Mouse (Mus musculus) liver, embryonic 14.5 days (tissue): Measurements from ENCODE around the gene Etv6. TPM values are rescaled to one million over a fixed set of nuclear protein-coding genes. Genes with fewer than 3 reads are reported as not detected.

Source experiments
- ATAC-seq: fragments of 200-750 bp; cut with Nextera tagmentation; 2 replicates; pipeline ENCODE4 v1.8.0; 2017; ENCODE audit warnings: moderate number of reproducible peaks, mild to moderate bottlenecking, moderate library complexity; ENCODE audit not compliant: insufficient read depth
- DNase-seq, 3 experiments: peaks; one replicate each; pipeline ENCODE4 v3.0.0-alpha.2; 2012 to 2013; ENCODE audit warnings: low read depth in 3 of 3, low spot score in 3 of 3
- H3K27ac ChIP-seq: fragments of 300-500 bp; sonication (generic); 2 replicates; pipeline ENCODE4 v1.5.1; 2014; ENCODE audit warnings: moderate library complexity, mild to moderate bottlenecking, control low read depth, inconsistent platforms
- H3K27me3 ChIP-seq: fragments of 300-500 bp; sonication (generic); 2 replicates; pipeline ENCODE4 v1.6.1; 2014; ENCODE audit warnings: mild to moderate bottlenecking, low read length, moderate library complexity; ENCODE audit not compliant: control insufficient read depth, insufficient read depth
- H3K36me3 ChIP-seq: fragments of 300-500 bp; sonication (generic); replicated peaks from 2 replicates; pipeline ENCODE4 v1.6.1; 2014; ENCODE audit warnings: low read depth; ENCODE audit not compliant: control insufficient read depth, insufficient read depth
- H3K4me1 ChIP-seq, 2 experiments: fragments of 200-500 bp in 1 of 2; fragments of 300-500 bp in 1 of 2; sonication (generic) in 1 of 2; replicated peaks; 2 replicates each; pipeline ENCODE4 v1.6.1; 2012 to 2014; ENCODE audit warnings: antibody characterized with exemption in 1 of 2, inconsistent platforms in 1 of 2, low read length in 1 of 2; ENCODE audit not compliant: control insufficient read depth in 2 of 2, insufficient read depth in 2 of 2
- H3K4me2 ChIP-seq: fragments of 300-500 bp; sonication (generic); 2 replicates; pipeline ENCODE4 v1.6.1; 2014; ENCODE audit warnings: low read depth, mild to moderate bottlenecking, control low read depth, moderate library complexity
- H3K4me3 ChIP-seq, 2 experiments: fragments of 200-500 bp in 1 of 2; fragments of 300-500 bp in 1 of 2; sonication (generic) in 1 of 2; 2 replicates each; pipeline ENCODE4 v1.5.1; 2012 to 2014; ENCODE audit warnings: low read depth in 2 of 2, low read length in 2 of 2, mild to moderate bottlenecking in 2 of 2, control low read depth in 1 of 2, inconsistent platforms in 1 of 2, moderate library complexity in 1 of 2; ENCODE audit not compliant: insufficient read depth in 1 of 2
- H3K9ac ChIP-seq: fragments of 300-500 bp; sonication (generic); replicated peaks from 2 replicates; pipeline ENCODE4 v1.6.1; 2014; ENCODE audit warnings: mild to moderate bottlenecking, control low read depth, moderate library complexity
- H3K9me3 ChIP-seq: fragments of 300-500 bp; sonication (generic); 2 replicates; pipeline ENCODE4 v1.6.1; 2016; ENCODE audit warnings: low read length, mixed read lengths; ENCODE audit not compliant: control insufficient read depth
- CTCF ChIP-seq: IDR thresholded peaks from 2 replicates; pipeline ENCODE4 v1.5.1; 2016; ENCODE audit warnings: antibody characterized with exemption, low read depth, control low read depth
- EP300 ChIP-seq: IDR thresholded peaks from 2 replicates; pipeline ENCODE4 v1.6.1; 2016; ENCODE audit warnings: antibody characterized with exemption, low read depth
- WGBS: fragments of 180-500 bp; shearing (Covaris S2); extraction: QIAGEN DNeasy Blood & Tissue Kit; methylation state at CpG from one replicate; pipeline ENCODE4 v1.1.7; 2014; ENCODE audit not compliant: insufficient replicate concordance; 5-methylcytosine and 5-hydroxymethylcytosine counted together
- polyA plus RNA-seq, 2 experiments: library from polyadenylated mRNA; depleted of rRNA in 1 of 2; stranded (reverse) in 1 of 2; unstranded in 1 of 2; fragments of >200 nt; fragmentation: Nextera tagmentation in 1 of 2; extraction: Ambion mirVana in 1 of 2; gene quantifications; 2 replicates each; pipeline versions ENCODE4 v1.2.1 to v1.2.3; 2012 to 2014

Etv6 gene
- polyA plus RNA-seq, 2 experiments: 2.6 to 3.0 TPM

- no peak overlapping the region for H3K4me3 ChIP-seq
- H3K9me3 ChIP-seq: no peaks in the 10 kb centered on the region
- TF ChIP-seq EP300 (no peak), CTCF (no peak)
- no peak overlapping the region for H3K4me2 ChIP-seq
- ATAC-seq: no peak
- 40% methylated on average over 4 of the region's 4 CpGs for WGBS
- H3K27me3 ChIP-seq: no peaks in the 10 kb centered on the region
- H3K4me1 ChIP-seq: peaks cover 0 to 8% of the 10 kb centered on the region in 2 experiments; a peak in 2 of 4 replicates
- H3K27ac ChIP-seq: no peak overlapping the region
- DNase-seq: no peak
- H3K9ac ChIP-seq: no peak overlapping the region
- H3K36me3 ChIP-seq: no peaks in the 10 kb centered on the region
Measured at GRCm38 (mm10) chr6:134095582-134095981, 60.1 kb downstream of the Etv6 start.

- no peak overlapping the region for H3K4me3 ChIP-seq
- H3K27ac ChIP-seq: no peak overlapping the region
- TF ChIP-seq EP300: no peak
- no peak for TF ChIP-seq CTCF
- ATAC-seq: no peak
- no peak overlapping the region for H3K4me2 ChIP-seq
- H3K9me3 ChIP-seq: no peaks in the 10 kb centered on the region
- peaks cover 0 to 5% of the 10 kb centered on the region in 2 experiments; a peak in 1 of 4 replicates for H3K4me1 ChIP-seq
- no peaks in the 10 kb centered on the region for H3K27me3 ChIP-seq
- H3K9ac ChIP-seq: no peak overlapping the region
- no peaks in the 10 kb centered on the region for H3K36me3 ChIP-seq
- DNase-seq: no peak
- WGBS: 74% methylated on average over 11 of the region's 11 CpGs
Measured at GRCm38 (mm10) chr6:134099976-134100743, 64.7 kb downstream of the Etv6 start.

GRCm38 (mm10) chr6:134102396-134102795 lies 66.9 kb downstream of the Etv6 start:
- Histone ChIP-seq H3K9ac (no peak overlapping the region), H3K36me3 (no peaks in the 10 kb centered on the region), H3K9me3 (no peaks in the 10 kb centered on the region), H3K4me3 (no peak overlapping the region), H3K27me3 (no peaks in the 10 kb centered on the region), H3K4me1 (peaks cover 0 to 16% of the 10 kb centered on the region in 2 experiments; a peak in 3 of 4 replicates), H3K27ac (no peak overlapping the region), H3K4me2 (no peak overlapping the region)
- ATAC-seq (no peak), DNase-seq (no peak)
- TF ChIP-seq EP300 (no peak), CTCF (no peak)
- WGBS: 50% methylated on average over 1 of the region's 1 CpGs

- Histone ChIP-seq H3K27me3 (no peaks in the 10 kb centered on the region), H3K36me3 (no peaks in the 10 kb centered on the region), H3K27ac (no peak overlapping the region), H3K9me3 (no peaks in the 10 kb centered on the region), H3K9ac (no peak overlapping the region), H3K4me2 (no peak overlapping the region), H3K4me3 (no peak overlapping the region), H3K4me1 (peaks cover 0 to 16% of the 10 kb centered on the region in 2 experiments; a peak in 3 of 4 replicates)
- TF ChIP-seq CTCF (no peak), EP300 (no peak)
- DNase-seq (no peak), ATAC-seq (no peak)
- 66% methylated on average over 8 of the region's 8 CpGs for WGBS
Measured at GRCm38 (mm10) chr6:134103519-134103918, 68.0 kb downstream of the Etv6 start.

- no peak for TF ChIP-seq EP300
- TF ChIP-seq CTCF: no peak
Measured at GRCm38 (mm10) chr6:134105514-134106201, 70.2 kb downstream of the Etv6 start.

More at GRCm38 (mm10) chr6:134105514-134106201, 70.2 kb downstream of the Etv6 start:
- DNase-seq: no peak
- no peak overlapping the region for H3K4me3 ChIP-seq
- H3K4me1 ChIP-seq: peaks cover 0 to 16% of the 10 kb centered on the region in 2 experiments; a peak in 3 of 4 replicates
- no peak overlapping the region for H3K4me2 ChIP-seq
- H3K36me3 ChIP-seq: no peaks in the 10 kb centered on the region
- no peak for ATAC-seq
- H3K27me3 ChIP-seq: no peaks in the 10 kb centered on the region
- no peaks in the 10 kb centered on the region for H3K9me3 ChIP-seq
- WGBS: 36% methylated on average over 15 of the region's 15 CpGs
- H3K27ac ChIP-seq: no peak overlapping the region
- H3K9ac ChIP-seq: no peak overlapping the region
